Mouse (Mus musculus): Measurements from ENCODE around the gene Tspo2.

The Tspo2 gene

DNA sequence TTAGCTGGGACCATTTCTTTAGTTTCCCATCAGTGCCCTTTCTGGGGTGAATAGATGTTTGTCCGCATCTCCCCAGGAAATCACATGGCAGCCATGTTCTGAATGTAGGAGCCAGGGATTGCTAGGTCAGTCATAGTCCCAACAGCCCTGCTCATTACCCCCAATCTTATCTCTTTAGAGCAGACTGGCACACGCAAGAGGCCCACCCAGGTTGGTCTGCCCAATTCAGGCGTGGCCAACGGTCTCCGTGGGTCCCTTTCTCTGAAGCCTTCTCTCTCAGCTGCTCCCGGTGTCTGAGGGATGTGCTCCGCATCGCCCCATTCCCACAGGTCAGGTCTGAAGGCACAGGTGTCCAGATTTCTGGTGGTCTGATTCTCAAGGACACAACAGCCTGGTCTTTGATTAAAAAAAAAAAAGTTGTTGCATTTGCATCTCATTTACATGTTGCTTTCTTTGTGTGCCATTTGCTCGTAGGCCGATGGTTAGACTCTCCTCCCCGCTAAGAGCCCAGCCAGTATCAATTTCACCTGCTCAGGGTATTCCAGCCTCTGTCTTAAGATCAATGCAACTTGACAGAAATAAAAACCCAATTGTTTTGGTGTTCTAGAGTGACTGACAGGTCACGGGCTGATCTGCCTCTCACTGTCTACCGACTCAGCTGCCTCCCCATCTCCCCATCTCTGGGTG, 513 bp downstream of the Tspo2 start:
- in situ Hi-C loops (cut with MseI, MboI) = no loop called here

DNA sequence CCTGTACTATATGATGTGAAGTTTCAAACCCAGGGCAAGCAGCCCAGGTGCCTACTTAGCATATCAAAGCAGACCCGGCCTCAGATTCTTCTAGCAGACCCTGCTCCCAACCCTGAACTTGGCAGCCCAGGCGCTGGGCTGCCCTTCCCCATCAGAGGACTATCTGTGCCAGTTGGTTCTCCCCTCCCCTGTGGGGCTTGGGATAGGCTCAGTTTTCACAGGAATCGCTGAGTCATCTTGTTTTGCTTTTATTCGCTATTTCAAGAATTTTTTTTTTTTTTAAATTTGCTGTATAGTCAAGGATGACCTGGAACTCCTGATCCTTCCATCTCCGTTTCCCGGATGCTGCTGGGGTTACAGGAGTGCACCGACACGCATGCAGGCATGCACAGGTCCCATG, 3.6 kb downstream of the Tspo2 start:
- in situ Hi-C loops (cut with MseI, MboI) = no loop called here

DNA sequence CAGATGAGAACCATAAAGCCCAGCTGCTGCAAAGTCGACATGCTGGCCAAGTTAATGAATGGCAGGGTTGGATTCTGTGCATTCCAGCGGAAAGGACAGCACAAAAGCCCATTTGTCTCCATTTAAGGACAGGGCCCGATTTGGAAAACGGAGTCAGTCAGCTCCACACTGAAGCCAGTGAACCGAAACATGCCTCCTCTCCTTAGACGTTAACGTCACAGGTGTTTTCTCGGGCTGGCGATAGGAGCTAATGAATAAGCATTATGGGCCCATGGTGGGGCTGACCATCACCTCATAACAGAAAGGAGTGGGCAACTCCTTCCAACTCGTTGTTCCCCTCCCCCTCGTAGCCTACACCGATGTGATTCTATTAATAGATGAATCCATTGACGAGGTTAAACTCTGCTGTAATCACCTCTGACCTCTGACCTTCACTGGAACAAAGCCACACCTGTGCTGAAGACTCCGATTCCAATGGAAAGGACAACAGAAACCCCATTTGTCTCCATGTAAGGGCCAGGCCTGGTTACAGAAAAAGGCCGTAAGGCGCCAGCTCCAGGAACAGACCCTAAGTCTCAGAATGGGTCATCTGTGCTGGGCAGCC, 7.7 kb downstream of the Tspo2 start:
- in situ Hi-C loops (cut with MseI, MboI) = no loop called here

DNA sequence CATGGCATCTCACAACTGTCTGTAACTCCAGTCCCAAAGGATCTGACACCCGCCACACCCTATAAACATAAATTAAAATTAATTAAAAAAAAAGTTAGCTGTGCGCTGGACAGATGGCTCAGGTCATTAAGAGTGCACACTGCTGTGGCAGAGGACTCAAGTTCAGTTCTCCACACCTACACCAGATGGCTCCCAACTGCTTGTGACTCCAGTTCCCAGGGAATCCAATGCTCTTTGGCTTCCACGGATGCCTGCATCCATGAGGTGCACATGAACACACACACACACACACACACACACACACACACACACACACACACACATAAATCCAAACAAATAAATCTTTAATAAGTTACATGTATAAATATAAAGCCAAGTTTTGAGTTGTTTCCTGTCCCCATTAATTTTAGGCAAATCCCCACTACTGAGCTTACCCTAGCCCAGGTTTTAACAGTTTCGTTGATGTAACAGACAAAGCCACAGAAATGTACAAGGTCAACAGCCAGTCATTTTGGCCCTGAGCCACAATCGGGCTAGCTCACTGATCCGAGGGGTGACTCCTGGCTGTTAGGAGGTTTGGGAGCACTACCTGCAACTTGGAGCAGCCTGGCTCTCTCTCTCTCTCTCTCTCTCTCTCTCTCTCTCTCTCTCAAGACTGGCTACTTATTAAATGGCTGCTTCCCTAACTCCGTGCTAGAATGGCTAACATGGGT, 8.4 kb downstream of the Tspo2 start:
- in situ Hi-C loops (cut with MseI, MboI) = no loop called here

- in situ Hi-C loops (cut with MseI, MboI) = no loop called here
Observed at GRCm38 (mm10) chr17:48437421-48437911, 13.9 kb downstream of the Tspo2 start.

- in situ Hi-C loops (cut with MseI, MboI) = no loop called here
Observed at GRCm38 (mm10) chr17:48436487-48436886, 14.8 kb downstream of the Tspo2 start.

DNA sequence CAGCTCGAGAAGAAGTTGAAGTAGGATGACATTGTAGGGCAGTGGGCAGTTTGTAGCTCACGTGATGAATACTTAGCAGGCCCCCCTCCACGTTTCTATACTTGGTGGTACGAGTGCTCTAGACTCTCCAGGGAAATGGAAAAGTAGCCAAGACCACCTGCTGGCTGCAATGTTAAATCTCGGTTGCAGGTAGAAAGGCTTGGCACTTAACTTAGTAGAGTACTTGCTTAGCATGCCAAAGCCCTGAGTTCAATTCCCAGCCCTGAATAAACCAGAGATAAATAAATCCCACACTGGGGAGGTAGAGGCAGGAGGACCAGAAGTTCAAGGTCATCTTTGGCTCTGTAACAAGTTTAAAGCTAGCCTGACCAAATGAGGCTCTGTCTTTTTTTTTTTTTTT, 16.8 kb downstream of the Tspo2 start:
- in situ Hi-C loops (cut with MseI, MboI) = no loop called here

DNA sequence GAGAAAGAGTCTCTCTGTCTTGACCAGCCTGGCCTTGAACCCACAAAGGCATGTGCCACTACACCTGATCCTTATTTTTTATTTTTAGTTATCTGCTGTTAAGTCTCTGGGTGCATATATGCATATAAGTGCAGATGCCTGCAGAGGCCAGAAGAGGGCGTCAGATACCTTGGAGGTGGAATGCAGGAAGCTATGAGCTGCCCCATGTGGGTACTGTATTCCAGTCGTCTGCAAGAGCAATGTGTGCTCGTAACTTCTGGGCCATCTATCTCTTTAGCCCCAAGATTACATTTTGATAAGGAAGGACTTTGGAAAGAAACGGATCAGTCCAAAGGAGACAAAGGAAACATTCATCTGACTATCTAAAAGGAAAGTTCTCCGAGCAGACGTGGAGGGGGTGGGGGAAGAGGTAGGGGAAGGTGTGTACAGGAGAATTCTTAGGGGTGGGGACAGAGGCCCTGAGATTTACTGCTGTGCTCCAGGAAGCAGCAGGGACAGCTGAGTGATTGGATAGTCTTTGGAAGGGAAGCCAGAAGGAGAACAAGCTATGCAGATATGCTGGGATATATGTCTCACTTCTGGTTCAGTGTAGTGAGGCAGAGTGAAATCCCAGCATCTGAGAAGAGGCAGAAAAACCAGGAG, 17.5 kb downstream of the Tspo2 start:
- in situ Hi-C loops (cut with MseI, MboI) = no loop called here

- in situ Hi-C loops (cut with MseI, MboI) = no loop called here
Observed at GRCm38 (mm10) chr17:48433006-48433655, 18.2 kb downstream of the Tspo2 start.

DNA sequence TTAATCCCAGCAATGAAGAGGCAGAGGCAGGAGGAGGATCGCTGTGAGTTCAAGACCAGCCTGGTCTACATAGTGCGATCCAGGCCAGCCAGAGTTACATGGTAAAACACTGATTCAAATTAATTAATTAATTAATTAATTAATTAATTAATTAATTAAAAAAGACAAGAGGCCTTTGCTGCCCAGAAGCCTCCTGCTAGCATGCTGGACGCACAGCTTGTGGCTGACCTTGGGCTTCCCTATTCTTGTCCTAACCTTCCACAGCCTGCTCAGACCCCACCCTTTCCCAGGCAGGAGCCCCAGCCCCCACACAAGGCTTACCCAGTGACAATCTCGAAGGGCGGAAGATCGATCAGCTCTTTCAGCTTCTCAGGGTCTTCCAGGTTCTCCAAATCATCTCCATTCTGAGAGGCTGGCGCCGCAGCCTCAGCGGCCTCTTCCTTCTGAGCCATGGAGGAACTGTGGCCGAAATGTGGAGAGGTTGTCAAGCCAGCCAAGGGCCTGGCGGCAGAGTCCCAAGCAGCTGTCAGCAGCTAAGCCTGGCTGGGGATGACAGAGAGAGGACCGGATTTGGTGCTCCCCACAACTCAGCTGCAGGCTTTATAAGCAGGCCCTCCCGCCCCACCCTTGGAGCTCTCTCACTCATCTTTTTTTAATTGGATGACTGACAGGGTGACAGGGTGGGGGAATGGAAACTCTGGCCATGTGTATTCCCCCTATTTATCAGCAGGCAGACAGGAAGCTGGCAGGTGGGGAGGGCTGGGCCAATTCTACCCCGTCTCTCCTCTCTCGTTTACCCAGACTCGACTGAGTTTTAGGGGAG, 19.0 kb downstream of the Tspo2 start, which contains the start of gene Apobec2:
Gene Apobec2, minus strand, starts transcription at position 773 of the 823 bp plus-strand sequence.
- in situ Hi-C loops (cut with MseI, MboI) = no loop called here

DNA sequence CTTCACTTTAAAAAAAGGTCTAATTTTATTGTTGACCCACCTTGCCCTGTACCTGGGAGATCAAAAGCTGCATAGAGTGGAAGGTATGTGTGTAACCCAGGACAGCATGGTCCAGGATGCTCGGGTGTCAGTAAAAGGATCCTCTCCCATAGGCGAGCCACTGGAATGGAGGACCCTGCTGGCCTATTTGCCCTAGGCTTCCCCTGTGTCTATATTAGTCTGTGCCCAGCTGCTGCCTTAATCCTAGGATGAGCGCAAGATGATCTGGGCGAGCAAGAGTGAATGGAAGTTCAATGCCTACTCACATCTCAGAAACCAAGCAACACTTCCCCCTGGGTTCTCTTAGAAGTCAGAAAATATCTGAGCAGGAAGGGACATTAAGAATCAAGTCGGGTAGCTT, 20.3 kb downstream of the Tspo2 start:
- in situ Hi-C loops (cut with MseI, MboI) = no loop called here

GRCm38 (mm10) chr17:48430394-48430793, 20.9 kb downstream of the Tspo2 start:
- in situ Hi-C loops (cut with MseI, MboI) = no loop called here

GRCm38 (mm10) chr17:48427852-48428530, 23.3 kb downstream of the Tspo2 start:
- in situ Hi-C loops (cut with MseI, MboI) = no loop called here

- in situ Hi-C loops (cut with MseI, MboI) = no loop called here
Observed at GRCm38 (mm10) chr17:48426991-48427750, 24.2 kb downstream of the Tspo2 start.

DNA sequence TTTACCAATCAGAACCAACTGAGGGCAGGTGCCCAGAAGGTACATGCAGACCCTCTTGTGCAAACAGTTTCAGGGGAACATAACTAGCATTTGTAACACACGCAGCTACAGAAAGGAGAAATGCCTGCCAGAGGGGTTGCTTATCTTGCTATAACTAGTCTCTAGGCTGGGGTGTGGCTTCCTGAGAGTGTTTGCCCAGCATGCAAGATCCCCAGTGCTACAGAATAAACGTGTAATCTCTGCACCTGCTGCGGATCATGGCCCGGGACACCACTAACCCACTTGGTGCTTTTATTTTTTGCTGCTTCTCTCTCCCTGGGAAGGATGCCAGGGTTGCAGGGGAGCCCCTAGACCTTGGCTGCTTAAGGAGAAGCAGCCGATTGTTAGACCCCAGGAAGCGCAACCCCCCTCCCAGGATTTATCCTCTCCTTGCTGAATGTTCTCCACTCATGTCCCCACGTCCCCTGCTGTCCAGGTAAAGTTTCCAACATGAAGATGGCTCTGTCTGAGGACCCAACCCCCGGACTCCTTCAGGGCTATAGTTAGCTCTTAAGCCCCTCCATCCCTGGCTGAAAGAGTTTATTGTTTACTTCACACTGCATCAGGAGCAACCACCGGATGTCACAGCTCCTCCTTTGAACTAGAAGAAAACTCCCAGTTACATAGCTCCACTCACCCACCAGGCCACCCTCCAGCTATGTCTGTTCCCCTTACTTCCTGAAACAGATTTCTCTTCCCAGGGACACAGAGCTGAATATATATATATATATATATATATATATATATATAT, 25.3 kb downstream of the Tspo2 start:
- in situ Hi-C loops (cut with MseI, MboI) = no loop called here

- in situ Hi-C loops (cut with MseI, MboI) = no loop called here
Observed at GRCm38 (mm10) chr17:48424237-48424636, 27.1 kb downstream of the Tspo2 start.

DNA sequence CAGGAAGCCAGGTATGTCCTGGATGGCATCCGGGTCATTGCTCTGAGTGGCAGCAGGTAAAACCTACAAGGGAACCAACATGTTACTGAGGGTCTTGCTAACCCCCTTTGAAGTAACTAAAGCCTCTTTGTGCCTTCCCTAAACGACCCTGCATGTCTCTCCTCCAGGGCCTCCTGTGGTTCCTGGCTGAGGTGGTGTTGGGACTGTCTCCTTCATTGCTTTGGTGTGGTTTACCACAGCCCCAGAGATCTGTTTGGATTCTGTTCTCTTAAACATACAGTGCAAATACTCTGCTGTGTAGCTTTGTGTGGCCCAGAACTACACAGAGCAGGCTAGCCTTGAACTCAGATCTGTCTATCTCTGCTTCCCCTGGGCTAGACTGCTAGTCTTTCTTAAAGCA, 31.8 kb downstream of the Tspo2 start:
- in situ Hi-C loops (cut with MseI, MboI) = no loop called here

DNA sequence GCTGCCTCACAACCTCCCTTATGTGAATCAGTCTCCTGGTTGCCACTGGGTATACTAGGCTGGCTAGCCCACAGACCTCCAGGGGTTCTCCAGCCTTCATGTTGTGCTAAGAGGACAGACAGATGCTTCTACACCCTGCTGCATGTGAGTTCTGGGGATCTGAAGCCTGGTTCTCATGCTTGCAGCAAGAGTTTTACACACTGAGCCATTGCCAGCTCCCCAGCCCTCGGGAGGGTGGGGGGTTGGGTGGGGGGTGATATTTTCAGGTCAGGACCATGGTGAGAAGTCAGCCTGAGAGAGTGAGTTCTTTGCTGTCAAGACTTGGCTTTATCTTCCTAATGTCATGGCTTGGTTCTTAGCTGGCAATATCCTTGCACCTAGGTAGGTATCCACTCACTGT, 32.5 kb downstream of the Tspo2 start:
- in situ Hi-C loops (cut with MseI, MboI) = no loop called here

DNA sequence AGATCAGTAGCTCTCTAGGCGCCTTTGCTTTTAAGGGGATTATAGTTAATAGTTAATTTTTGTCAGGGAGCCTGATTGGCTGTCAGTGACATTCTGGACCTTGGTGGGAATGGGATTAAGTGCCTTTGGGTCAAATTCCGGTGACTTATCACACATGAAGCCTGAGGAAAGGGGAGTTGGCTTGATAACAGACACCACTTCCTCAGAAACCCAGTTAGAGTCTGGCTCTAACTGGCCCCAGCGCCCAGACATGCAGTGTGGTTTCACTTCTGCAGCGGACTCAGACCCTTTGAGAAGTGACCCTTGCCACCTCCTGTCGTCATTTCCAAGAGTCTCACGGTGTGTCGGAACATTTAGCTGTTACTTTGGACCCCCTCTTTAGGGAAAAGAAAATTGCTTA, 33.1 kb downstream of the Tspo2 start:
- in situ Hi-C loops (cut with MseI, MboI) = no loop called here
